Mouse (Mus musculus) liver, embryonic 14.5 days (tissue): ENCODE results near the gene Scpep1. TPM values are rescaled to one million over a fixed set of nuclear protein-coding genes. Genes with fewer than 3 reads are reported as not detected.
A peak's percentile ranks its signal among the peaks of the same experiment; 100 is the strongest.

Experiments used
- ATAC-seq: fragments of 200-750 bp; cut with Nextera tagmentation; 2 replicates; pipeline ENCODE4 v1.8.0; 2017; ENCODE audit warnings: moderate number of reproducible peaks, mild to moderate bottlenecking, moderate library complexity; ENCODE audit not compliant: insufficient read depth
- DNase-seq, 3 experiments: peaks; one replicate each; pipeline ENCODE4 v3.0.0-alpha.2; 2012 to 2013; ENCODE audit warnings: low read depth in 3 of 3, low spot score in 3 of 3
- H3K27ac ChIP-seq: fragments of 300-500 bp; sonication (generic); 2 replicates; pipeline ENCODE4 v1.5.1; 2014; ENCODE audit warnings: moderate library complexity, mild to moderate bottlenecking, control low read depth, inconsistent platforms
- H3K27me3 ChIP-seq: fragments of 300-500 bp; sonication (generic); 2 replicates; pipeline ENCODE4 v1.6.1; 2014; ENCODE audit warnings: mild to moderate bottlenecking, low read length, moderate library complexity; ENCODE audit not compliant: control insufficient read depth, insufficient read depth
- H3K36me3 ChIP-seq: fragments of 300-500 bp; sonication (generic); replicated peaks from 2 replicates; pipeline ENCODE4 v1.6.1; 2014; ENCODE audit warnings: low read depth; ENCODE audit not compliant: control insufficient read depth, insufficient read depth
- H3K4me1 ChIP-seq, 2 experiments: fragments of 200-500 bp in 1 of 2; fragments of 300-500 bp in 1 of 2; sonication (generic) in 1 of 2; replicated peaks; 2 replicates each; pipeline ENCODE4 v1.6.1; 2012 to 2014; ENCODE audit warnings: antibody characterized with exemption in 1 of 2, inconsistent platforms in 1 of 2, low read length in 1 of 2; ENCODE audit not compliant: control insufficient read depth in 2 of 2, insufficient read depth in 2 of 2
- H3K4me2 ChIP-seq: fragments of 300-500 bp; sonication (generic); 2 replicates; pipeline ENCODE4 v1.6.1; 2014; ENCODE audit warnings: low read depth, mild to moderate bottlenecking, control low read depth, moderate library complexity
- H3K4me3 ChIP-seq, 2 experiments: fragments of 200-500 bp in 1 of 2; fragments of 300-500 bp in 1 of 2; sonication (generic) in 1 of 2; 2 replicates each; pipeline ENCODE4 v1.5.1; 2012 to 2014; ENCODE audit warnings: low read depth in 2 of 2, low read length in 2 of 2, mild to moderate bottlenecking in 2 of 2, control low read depth in 1 of 2, inconsistent platforms in 1 of 2, moderate library complexity in 1 of 2; ENCODE audit not compliant: insufficient read depth in 1 of 2
- H3K9ac ChIP-seq: fragments of 300-500 bp; sonication (generic); replicated peaks from 2 replicates; pipeline ENCODE4 v1.6.1; 2014; ENCODE audit warnings: mild to moderate bottlenecking, control low read depth, moderate library complexity
- H3K9me3 ChIP-seq: fragments of 300-500 bp; sonication (generic); 2 replicates; pipeline ENCODE4 v1.6.1; 2016; ENCODE audit warnings: low read length, mixed read lengths; ENCODE audit not compliant: control insufficient read depth
- CTCF ChIP-seq: IDR thresholded peaks from 2 replicates; pipeline ENCODE4 v1.5.1; 2016; ENCODE audit warnings: antibody characterized with exemption, low read depth, control low read depth
- EP300 ChIP-seq: IDR thresholded peaks from 2 replicates; pipeline ENCODE4 v1.6.1; 2016; ENCODE audit warnings: antibody characterized with exemption, low read depth
- WGBS: fragments of 180-500 bp; shearing (Covaris S2); extraction: QIAGEN DNeasy Blood & Tissue Kit; methylation state at CpG from one replicate; pipeline ENCODE4 v1.1.7; 2014; ENCODE audit not compliant: insufficient replicate concordance; 5-methylcytosine and 5-hydroxymethylcytosine counted together
- polyA plus RNA-seq, 2 experiments: library from polyadenylated mRNA; depleted of rRNA in 1 of 2; stranded (reverse) in 1 of 2; unstranded in 1 of 2; fragments of >200 nt; fragmentation: Nextera tagmentation in 1 of 2; extraction: Ambion mirVana in 1 of 2; gene quantifications; 2 replicates each; pipeline versions ENCODE4 v1.2.1 to v1.2.3; 2012 to 2014

Scpep1 gene
- polyA plus RNA-seq, 2 experiments: 15.9 to 35.1 TPM

DNA sequence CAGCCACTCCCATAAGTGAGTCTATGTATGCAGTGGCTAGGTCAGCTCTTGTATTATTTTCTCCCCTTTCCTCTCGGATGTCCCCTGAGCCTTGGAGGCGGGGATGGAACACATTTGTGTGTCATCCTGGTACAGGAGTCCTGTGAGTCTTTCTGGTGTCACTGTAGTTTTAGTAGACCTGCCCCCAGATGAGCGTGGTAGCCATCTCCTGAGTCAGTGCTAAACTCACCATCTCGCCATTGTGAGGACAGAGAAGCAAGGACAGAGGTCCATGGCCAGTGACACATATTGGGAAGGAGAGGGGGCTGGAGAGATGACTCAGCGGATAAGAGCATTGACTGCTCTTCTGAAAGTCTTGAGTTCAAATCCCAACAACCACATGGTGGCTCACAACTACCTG lies 21.9 kb upstream of the Scpep1 start:
- 73% methylated on average over 5 of the region's 5 CpGs for WGBS
- ATAC-seq (no peak), DNase-seq (no peak)
- no peak overlapping the region for H3K9ac ChIP-seq
- no peaks in the 10 kb centered on the region for H3K9me3 ChIP-seq
- H3K27ac ChIP-seq: no peak overlapping the region
- no peaks in the 10 kb centered on the region for H3K27me3 ChIP-seq
- no peaks in the 10 kb centered on the region for H3K36me3 ChIP-seq
- TF ChIP-seq CTCF: no peak
- no peak for TF ChIP-seq EP300
- H3K4me3 ChIP-seq: no peak overlapping the region
- H3K4me1 ChIP-seq: peaks cover 4 to 6% of the 10 kb centered on the region in 2 experiments
- H3K4me2 ChIP-seq: no peak overlapping the region

- 79% methylated on average over 2 of the region's 2 CpGs for WGBS
- Histone ChIP-seq H3K9me3 (no peaks in the 10 kb centered on the region), H3K36me3 (no peaks in the 10 kb centered on the region), H3K4me1 (peaks cover 4% of the 10 kb centered on the region in 2 experiments), H3K4me3 (no peak overlapping the region), H3K27ac (no peak overlapping the region), H3K27me3 (no peaks in the 10 kb centered on the region), H3K4me2 (no peak overlapping the region), H3K9ac (no peak overlapping the region)
- no peak for TF ChIP-seq EP300
- TF ChIP-seq CTCF: peak; percentile 57
- DNase-seq (no peak), ATAC-seq (no peak)
These were observed 21.1 kb upstream of the Scpep1 start for GRCm38 (mm10) chr11:88976320-88976719.

DNA sequence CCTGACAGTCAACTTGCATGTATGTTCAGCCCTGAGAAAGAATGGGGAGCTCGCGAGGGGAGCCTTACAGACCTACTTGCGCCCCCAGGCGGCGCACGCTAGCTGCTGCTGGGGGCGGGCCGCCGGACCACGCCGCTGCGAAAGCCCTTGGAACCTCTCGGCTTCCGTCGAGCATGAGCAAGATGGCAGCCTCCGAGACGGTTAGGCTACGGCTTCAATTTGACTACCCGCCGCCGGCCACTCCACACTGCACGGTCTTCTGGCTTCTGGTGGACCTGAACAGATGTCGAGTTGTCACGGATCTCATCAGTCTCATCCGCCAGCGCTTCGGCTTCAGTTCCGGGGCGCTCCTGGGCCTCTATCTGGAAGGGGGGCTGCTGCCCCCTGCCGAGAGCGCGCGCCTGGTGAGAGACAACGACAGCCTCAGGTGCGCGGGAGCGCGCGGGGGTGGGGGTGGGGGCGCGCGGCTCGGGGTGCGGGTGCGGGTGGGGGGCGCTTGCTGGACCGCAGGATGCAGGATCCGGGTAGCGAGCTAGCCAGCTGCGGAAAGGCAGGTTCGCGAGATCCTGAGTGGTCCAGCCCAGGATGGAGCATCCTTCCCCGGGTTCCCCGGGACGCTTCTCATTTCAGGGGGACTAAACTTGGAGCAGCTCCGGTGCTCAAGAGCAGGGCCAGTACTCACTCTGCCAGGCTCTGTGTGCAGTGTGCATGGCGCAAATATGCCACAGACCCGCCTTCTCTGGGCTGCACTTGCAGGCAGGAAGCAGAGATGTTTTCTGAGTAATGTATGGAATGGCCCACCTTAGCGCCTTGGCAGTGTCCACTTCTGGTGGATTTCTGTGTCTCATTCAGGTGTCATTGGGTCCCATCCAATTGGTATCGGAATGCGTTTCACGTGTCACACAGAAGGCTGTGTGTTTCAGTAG lies 18.8 kb upstream of the Scpep1 start:
- WGBS: 1% methylated on average over 62 of the region's 62 CpGs
- Histone ChIP-seq H3K9ac (peak overlapping the region; percentile 72), H3K27me3 (no peaks in the 10 kb centered on the region), H3K27ac (no peak overlapping the region), H3K4me3 (peak overlapping the region; percentile 86 to 96), H3K4me2 (peak overlapping the region; percentile 70), H3K36me3 (no peaks in the 10 kb centered on the region), H3K9me3 (no peaks in the 10 kb centered on the region), H3K4me1 (peaks cover 4% of the 10 kb centered on the region in 2 experiments)
- TF ChIP-seq EP300 (peak; percentile 36; the same call in 1 of the 2 replicates), CTCF (peak; percentile 89)
- DNase-seq (peak; percentile 72 to 83 (median 78)), ATAC-seq (peak; percentile 85)

DNA sequence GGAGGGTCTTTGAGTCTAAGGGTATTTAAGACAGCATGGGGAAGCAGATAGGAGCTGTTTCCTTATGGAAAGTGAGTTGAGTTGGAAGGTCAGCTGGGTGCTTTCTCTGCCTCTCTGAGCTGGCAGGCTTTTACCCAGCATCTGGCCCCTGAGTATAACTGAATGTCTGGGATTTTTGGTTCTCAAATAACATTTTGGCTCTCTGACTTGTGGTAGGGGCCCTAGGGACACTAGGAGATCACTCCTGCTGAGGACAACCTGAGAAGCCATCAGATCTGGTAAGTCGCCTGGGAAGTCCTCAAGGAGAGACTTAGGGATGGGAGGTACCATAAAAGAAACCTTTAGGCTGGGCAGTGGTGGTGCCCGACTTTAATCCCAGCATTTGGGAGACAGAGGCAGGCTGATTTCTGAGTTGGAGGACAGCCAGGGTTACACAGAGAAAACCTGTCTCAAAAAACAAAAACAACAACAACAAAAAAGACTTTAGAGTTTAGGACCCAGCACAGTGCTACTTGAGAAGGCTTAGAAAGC lies 15.0 kb upstream of the Scpep1 start, which contains the start of gene Coil:
Gene Coil (plus strand): TSS at position 51 of the 531 bp plus-strand sequence.
- ATAC-seq (no peak), DNase-seq (no peak)
- Histone ChIP-seq H3K4me3 (no peak within 1 kb of the TSS), H3K4me1 (peaks cover 4% of the 10 kb centered on the region in 2 experiments), H3K4me2 (no peak within 1 kb of the TSS), H3K27ac (no peak within 1 kb of the TSS), H3K36me3 (no peaks in the 10 kb centered on the region), H3K9ac (no peak within 1 kb of the TSS), H3K9me3 (no peaks in the 10 kb centered on the region), H3K27me3 (no peaks in the 10 kb centered on the region)
- no peak for TF ChIP-seq CTCF
- TF ChIP-seq EP300: no peak
- 15% methylated on average over 2 of the region's 2 CpGs for WGBS

GRCm38 (mm10) chr11:88966881-88967361 lies 11.7 kb upstream of the Scpep1 start, which contains the start of gene Elobl:
TSS of gene Elobl (minus strand) at chr11:88966931.
- Histone ChIP-seq H3K27me3 (no peaks in the 10 kb centered on the region), H3K4me3 (no peak within 1 kb of the TSS), H3K36me3 (no peaks in the 10 kb centered on the region), H3K4me2 (no peak within 1 kb of the TSS), H3K27ac (no peak within 1 kb of the TSS), H3K4me1 (no peaks in the 10 kb centered on the region), H3K9me3 (no peaks in the 10 kb centered on the region), H3K9ac (no peak within 1 kb of the TSS)
- ATAC-seq (no peak), DNase-seq (no peak)
- 55% methylated on average over 2 of the region's 3 CpGs for WGBS
- no peak for TF ChIP-seq EP300
- TF ChIP-seq CTCF: no peak
